Mouse (Mus musculus) limb, embryonic 10.5 days (tissue): ENCODE results near the gene a. TPM values are rescaled to one million over a fixed set of nuclear protein-coding genes. Genes with fewer than 3 reads are reported as not detected.
"Not testable (repeated sequence)": the region's sequence is repeated elsewhere in the genome, so short reads cannot be mapped to it uniquely, and the experiment has no call there.

ENCODE experiments used
- DNase-seq: peaks from one replicate; pipeline ENCODE4 v3.0.0-alpha.2; 2017; ENCODE audit warnings: low spot score
- H3K27ac ChIP-seq: fragments of 300-500 bp; sonication (generic); 2 replicates; pipeline ENCODE4 v1.5.1; 2016; ENCODE audit warnings: mild to moderate bottlenecking
- H3K27me3 ChIP-seq: fragments of 300-500 bp; sonication (generic); 2 replicates; pipeline ENCODE4 v1.6.1; 2016; ENCODE audit warnings: low read depth, mild to moderate bottlenecking; ENCODE audit not compliant: poor library complexity, severe bottlenecking
- H3K36me3 ChIP-seq: fragments of 300-500 bp; sonication (generic); 2 replicates; pipeline ENCODE4 v1.6.1; 2016; ENCODE audit warnings: mild to moderate bottlenecking, moderate library complexity
- H3K4me1 ChIP-seq: fragments of 300-500 bp; sonication (generic); 2 replicates; pipeline ENCODE4 v1.6.1; 2016
- H3K4me3 ChIP-seq: fragments of 300-500 bp; sonication (generic); 2 replicates; pipeline ENCODE4 v1.5.1; 2016; ENCODE audit warnings: mild to moderate bottlenecking, moderate library complexity
- H3K9me3 ChIP-seq: fragments of 300-500 bp; sonication (generic); replicated peaks from 2 replicates; pipeline ENCODE4 v1.6.1; 2016; ENCODE audit warnings: mild to moderate bottlenecking
- WGBS: fragments of 180-500 bp; shearing (Covaris S2); methylation state at CpG from one replicate; pipeline ENCODE4 v1.1.7; 2016; 5-methylcytosine and 5-hydroxymethylcytosine counted together
- polyA plus RNA-seq: library from polyadenylated mRNA; unstranded; fragments of >200 nt; fragmentation: Nextera tagmentation; extraction: Ambion mirVana; gene quantifications from 2 replicates; pipeline ENCODE4 v1.2.1, GENCODE M21; 2016

a gene
- polyA plus RNA-seq, 1 experiment from 2014 or later = 32.5 TPM

DNA sequence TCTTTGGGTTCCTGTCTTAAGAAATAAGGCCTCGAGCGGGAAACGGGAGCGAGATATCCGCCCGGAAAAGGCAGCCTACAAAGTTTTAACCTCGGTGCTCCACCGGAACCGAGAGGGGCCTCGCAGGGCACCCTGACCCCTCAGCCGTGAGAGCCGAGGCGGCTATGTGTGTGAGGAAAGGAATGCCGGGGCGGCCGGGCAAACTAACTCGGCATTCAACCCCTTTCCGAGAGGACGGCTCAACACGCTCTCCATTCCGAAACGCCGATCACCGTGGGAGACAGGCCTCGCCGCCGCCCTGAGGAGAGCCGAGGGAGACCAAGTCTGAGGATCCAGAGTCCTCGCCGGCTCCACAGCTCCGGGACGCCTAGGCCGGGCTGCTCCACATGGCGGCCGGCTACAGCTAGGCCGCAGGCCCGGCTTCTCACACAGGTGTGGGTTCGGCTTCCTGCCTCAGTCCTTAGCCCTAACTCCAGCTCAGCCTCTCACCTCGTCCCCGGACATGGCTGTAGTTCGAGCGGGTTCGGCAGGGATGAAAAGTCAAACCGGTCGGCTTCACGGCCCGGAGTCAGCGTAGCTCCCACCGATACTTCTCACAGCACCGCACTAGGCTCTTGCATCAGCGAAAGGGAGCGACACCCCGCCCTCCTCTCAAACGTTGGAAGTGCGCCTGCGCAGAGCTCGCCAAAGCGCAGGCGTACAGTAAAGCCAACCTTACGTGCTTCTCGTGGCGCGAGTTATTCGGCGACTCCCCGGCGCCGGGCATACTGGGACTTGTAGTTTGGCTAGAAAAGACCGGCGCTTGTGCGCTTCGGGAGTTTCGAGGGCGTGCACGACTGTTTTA is 101.2 kb downstream of the a start, which contains the start of gene Eif2s2:
Gene Eif2s2, minus strand, starts transcription at position 735 of the 844 bp plus-strand sequence.
- under 1% methylated on average over 75 of the region's 75 CpGs for WGBS
- peaks cover 22% of the 10 kb centered on the region for H3K36me3 ChIP-seq
- peak within 1 kb of the TSS; percentile 92 for H3K27ac ChIP-seq
- DNase-seq = peak; percentile 95
- H3K4me3 ChIP-seq = peak within 1 kb of the TSS; percentile 92
- H3K9me3 ChIP-seq = no peaks in the 10 kb centered on the region
- peaks cover 18% of the 10 kb centered on the region for H3K4me1 ChIP-seq
- H3K27me3 ChIP-seq = no peaks in the 10 kb centered on the region

DNA sequence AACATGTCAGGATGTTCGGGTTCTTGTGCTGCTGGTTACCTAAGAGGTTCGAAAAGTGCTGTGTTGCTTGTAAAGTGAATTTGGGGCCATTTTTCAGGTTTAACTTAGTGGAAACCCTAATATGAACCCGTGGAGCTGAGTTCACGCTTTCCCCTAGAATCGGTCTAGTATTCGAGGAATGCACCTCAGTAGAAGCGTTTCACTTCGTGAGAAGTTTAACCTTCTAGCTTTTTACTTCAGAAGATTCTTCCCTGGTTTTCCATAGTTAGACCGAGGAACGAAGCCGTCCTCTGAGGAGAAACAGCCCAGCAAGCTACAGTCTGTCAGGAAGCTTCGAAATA is 101.8 kb downstream of the a start:
- peak overlapping the region; percentile 92 for H3K27ac ChIP-seq
- no peaks in the 10 kb centered on the region for H3K27me3 ChIP-seq
- peaks cover 17% of the 10 kb centered on the region for H3K36me3 ChIP-seq
- WGBS = 14% methylated on average over 12 of the region's 12 CpGs
- no peak for DNase-seq
- peaks cover 18% of the 10 kb centered on the region for H3K4me1 ChIP-seq
- H3K9me3 ChIP-seq = no peaks in the 10 kb centered on the region
- H3K4me3 ChIP-seq = peak overlapping the region; percentile 92

DNA sequence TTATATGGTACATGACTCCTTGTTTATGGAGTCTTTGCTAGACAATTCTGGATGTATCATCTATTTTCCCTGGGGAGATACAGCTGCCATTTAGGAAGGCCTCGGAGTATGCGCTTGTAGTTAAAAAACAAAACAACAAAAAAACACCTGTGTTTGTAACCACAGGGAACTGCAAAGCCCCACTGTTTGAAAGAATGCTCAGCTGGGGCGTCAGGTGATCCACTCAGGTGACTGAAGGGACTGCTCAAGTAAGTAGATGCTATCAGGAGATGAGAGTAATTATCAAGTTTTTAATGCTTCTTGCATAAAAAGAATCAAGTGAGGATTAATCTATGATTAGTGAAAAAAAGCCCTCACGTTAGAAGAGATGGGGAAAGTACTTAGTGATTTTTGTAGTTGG is 102.3 kb downstream of the a start:
- no peaks in the 10 kb centered on the region for H3K9me3 ChIP-seq
- no peak for DNase-seq
- H3K27me3 ChIP-seq = no peaks in the 10 kb centered on the region
- H3K36me3 ChIP-seq = peaks cover 11% of the 10 kb centered on the region
- H3K4me3 ChIP-seq = peak overlapping the region; percentile 92
- peaks cover 18% of the 10 kb centered on the region for H3K4me1 ChIP-seq
- no peak overlapping the region for H3K27ac ChIP-seq
- WGBS = 67% methylated on average over 4 of the region's 4 CpGs

DNA sequence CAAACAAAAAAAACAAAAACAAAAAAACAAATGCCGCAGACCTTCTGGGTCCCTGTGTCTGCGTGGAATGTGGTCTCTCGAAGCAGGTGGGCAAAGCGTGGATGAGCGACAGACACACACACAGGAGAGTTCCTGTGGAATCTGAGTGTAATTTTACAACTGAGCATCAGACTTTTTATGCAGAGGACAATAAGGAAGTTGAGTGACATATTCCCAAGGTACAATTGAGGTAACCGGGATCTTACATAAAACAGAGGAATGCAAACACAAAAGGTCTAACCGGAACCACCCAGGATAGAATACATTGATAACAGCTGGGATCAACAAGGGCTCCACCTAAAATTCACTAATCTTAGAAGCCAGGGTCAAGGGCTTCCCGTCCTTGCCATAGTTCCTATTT is 107.8 kb downstream of the a start:
- not testable (repeated sequence) for H3K27ac ChIP-seq, DNase-seq, H3K4me3 ChIP-seq, H3K9me3 ChIP-seq, H3K4me1 ChIP-seq, H3K27me3 ChIP-seq, H3K36me3 ChIP-seq
- WGBS = 90% methylated on average over 8 of the region's 8 CpGs

DNA sequence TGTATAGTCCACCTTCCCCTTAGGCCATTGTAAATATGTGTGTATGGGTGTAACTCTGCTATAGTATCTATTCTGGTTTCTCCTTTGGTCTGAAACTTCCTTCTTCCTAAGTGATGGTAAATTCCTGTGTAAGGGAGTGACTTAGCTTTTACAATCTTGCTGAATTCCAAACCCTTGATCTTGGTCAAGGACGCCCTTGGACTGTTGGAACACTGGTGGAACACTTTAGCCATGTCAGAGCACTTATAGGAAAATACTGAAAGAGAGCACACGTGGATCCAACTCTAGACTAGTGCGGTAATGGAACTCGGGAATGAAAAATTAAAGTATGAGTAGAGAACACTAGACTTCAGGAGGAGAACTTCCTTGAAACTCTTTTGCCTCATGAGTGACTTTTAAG is 108.2 kb downstream of the a start:
- not testable (repeated sequence) for H3K9me3 ChIP-seq
- 88% methylated on average over 4 of the region's 4 CpGs for WGBS

DNA sequence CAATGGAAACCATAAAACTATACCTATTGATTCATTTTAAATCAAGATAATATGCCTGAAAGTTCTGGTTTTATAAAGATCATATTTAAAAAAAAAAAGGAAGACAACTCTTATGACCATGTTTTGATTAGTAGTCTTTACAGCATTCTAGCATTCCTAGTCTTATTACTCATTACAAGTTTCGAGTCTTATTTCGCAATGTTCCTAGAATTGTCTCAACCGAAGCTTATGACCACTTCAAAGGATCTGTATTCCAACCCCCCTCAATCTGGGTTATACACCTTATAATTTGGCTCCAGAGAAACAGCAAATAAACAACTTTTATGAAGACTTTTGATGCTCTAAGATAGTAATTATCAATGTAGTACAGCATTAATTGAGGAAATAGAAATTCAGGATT is 110.9 kb downstream of the a start:
- Histone ChIP-seq H3K9me3 (no peaks in the 10 kb centered on the region), H3K4me3 (no peak overlapping the region), H3K4me1 (peaks cover 14% of the 10 kb centered on the region), H3K27me3 (no peaks in the 10 kb centered on the region), H3K27ac (no peak overlapping the region), H3K36me3 (no peaks in the 10 kb centered on the region)
- 92% methylated on average over 3 of the region's 3 CpGs for WGBS
- no peak for DNase-seq

More for the DNA sequence above, 108.2 kb downstream of the a start:
- not testable (repeated sequence) for H3K27ac ChIP-seq, H3K36me3 ChIP-seq, H3K4me3 ChIP-seq, H3K27me3 ChIP-seq, DNase-seq, H3K4me1 ChIP-seq

DNA sequence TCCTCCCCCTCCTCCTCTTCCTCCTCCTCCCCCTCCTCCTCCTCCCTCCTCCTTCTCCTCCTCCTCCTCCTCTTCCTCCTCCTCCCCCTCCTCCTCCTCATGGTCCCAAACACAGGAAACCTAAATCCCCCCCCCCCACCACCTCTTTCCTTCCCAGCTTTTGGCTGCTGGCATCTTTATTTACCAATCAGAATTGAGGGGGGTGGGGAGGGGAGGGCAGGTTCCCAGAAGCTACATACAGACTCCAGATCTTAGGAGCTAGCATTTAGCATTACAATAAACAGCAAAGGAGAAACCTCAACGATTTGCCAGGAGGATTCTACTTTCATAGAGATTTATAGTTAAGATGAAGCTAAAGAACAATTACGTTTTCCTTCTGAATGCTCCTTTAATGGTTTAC is 114.6 kb downstream of the a start:
- Histone ChIP-seq H3K36me3 (no peaks in the 10 kb centered on the region), H3K4me3 (no peak overlapping the region), H3K9me3 (no peaks in the 10 kb centered on the region), H3K27me3 (no peaks in the 10 kb centered on the region), H3K27ac (no peak overlapping the region), H3K4me1 (peaks cover 14% of the 10 kb centered on the region)
- 53% methylated on average over 2 of the region's 2 CpGs for WGBS
- no peak for DNase-seq

DNA sequence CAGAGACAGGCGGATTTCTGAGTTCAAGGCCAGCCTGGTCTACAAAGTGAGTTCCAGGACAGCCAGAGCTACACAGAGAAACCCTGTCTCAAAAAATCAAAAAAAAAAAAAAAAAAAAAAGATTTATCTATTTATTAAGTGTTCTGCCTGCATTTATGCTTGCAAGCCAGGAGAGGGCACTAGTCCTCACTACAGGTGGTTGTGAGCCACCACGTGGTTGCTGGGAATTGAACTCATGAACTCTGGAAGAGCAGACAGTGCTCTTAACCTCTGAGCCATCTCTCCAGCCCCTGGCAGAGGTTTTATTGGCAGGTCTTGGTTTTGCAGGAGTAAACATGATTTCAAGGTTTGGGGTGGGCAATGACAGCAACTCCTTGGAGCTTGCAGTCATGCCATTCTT is 117.0 kb downstream of the a start:
- H3K27ac ChIP-seq, H3K4me3 ChIP-seq, DNase-seq, H3K27me3 ChIP-seq, H3K9me3 ChIP-seq, H3K36me3 ChIP-seq: not testable (repeated sequence)
- peaks cover 14% of the 10 kb centered on the region for H3K4me1 ChIP-seq
- WGBS = 50% methylated on average over 2 of the region's 2 CpGs

DNA sequence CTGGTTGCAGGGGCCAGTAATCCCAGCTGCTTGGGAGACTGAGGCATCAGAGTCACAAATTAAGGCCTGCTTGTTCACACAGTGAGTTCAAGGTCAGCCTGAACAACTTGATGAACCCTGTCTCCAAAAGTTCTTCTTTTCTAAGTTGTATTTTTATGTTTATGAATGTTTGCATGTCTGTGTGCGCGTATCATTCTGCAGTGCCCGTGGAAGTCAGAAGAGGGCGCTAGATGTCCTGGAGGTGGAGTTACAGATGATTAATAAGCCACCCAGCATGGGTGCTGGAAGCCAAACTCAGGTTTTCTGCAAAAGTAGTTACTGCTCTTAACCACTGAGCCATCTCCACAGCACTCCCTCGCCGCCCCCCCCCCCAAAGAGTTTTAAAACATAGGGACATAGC is 118.6 kb downstream of the a start:
- 78% methylated on average over 6 of the region's 6 CpGs for WGBS

DNA sequence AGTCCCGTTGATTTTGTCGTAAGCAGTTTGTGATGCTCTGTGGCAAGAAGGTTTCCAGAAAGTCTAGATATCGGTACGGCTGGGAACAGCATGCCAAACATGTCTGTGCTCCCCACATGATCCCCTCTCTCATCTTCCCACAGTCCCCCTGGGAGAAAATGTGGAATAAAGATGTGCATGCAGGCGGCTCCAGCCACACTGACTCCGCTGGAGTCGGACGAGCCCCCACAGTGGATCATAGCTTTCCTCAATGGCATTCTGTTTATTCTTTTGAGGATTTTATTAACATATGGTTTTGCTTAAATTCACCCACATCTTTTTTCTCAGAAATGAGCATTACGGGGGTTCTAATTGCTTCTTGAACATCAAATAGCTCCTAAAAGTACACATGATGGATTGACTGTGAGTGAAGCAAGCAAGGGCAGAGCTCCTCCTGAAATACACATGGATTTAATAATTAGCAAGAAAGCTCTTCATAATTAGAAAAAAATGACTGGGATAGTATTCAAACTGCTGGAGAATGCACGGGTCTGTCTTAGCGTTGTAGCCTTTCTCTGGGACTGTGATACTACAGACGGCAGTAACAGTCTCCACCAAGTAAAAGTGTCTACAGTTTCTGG is 124.8 kb downstream of the a start:
- DNase-seq = peak; percentile 58
- Histone ChIP-seq H3K4me1 (peaks cover 28% of the 10 kb centered on the region), H3K4me3 (0 out of 2 replicates have a peak overlapping the region, but pooled peaks have one; percentile 12), H3K9me3 (no peaks in the 10 kb centered on the region), H3K27me3 (no peaks in the 10 kb centered on the region), H3K27ac (peak overlapping the region; percentile 76), H3K36me3 (no peaks in the 10 kb centered on the region)
- WGBS = 29% methylated on average over 12 of the region's 12 CpGs

More for the DNA sequence above, 118.6 kb downstream of the a start:
- no peaks in the 10 kb centered on the region for H3K9me3 ChIP-seq
- no peaks in the 10 kb centered on the region for H3K27me3 ChIP-seq
- no peak overlapping the region for H3K4me3 ChIP-seq
- H3K27ac ChIP-seq = no peak overlapping the region
- DNase-seq = no peak
- peaks cover 14% of the 10 kb centered on the region for H3K4me1 ChIP-seq
- H3K36me3 ChIP-seq = no peaks in the 10 kb centered on the region

DNA sequence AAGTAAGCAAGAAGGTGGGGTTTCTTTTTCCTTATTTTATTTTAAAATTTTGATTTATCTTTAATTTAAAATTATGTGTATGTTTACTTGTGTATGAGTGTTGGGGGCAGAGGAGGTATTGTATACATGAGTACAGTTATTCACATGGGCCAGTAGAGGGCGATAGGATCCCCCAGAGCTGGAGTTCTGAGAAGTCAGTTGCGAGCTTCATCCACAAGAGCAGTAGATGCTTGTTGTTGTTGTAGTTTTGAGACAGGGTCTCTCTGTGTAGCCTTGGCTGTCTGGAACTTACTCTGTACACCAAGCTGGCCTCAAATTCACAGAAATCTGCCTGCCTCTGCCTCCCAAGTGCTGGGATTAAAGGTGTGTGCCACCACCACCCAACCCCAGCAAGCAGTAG is 125.3 kb downstream of the a start:
- Histone ChIP-seq H3K27me3 (no peaks in the 10 kb centered on the region), H3K36me3 (no peaks in the 10 kb centered on the region), H3K27ac (peak overlapping the region; percentile 76), H3K9me3 (no peaks in the 10 kb centered on the region), H3K4me3 (0 out of 2 replicates have a peak overlapping the region, but pooled peaks have one; percentile 12), H3K4me1 (peaks cover 29% of the 10 kb centered on the region)
- peak; percentile 62 for DNase-seq
- 17% methylated on average over 2 of the region's 2 CpGs for WGBS

DNA sequence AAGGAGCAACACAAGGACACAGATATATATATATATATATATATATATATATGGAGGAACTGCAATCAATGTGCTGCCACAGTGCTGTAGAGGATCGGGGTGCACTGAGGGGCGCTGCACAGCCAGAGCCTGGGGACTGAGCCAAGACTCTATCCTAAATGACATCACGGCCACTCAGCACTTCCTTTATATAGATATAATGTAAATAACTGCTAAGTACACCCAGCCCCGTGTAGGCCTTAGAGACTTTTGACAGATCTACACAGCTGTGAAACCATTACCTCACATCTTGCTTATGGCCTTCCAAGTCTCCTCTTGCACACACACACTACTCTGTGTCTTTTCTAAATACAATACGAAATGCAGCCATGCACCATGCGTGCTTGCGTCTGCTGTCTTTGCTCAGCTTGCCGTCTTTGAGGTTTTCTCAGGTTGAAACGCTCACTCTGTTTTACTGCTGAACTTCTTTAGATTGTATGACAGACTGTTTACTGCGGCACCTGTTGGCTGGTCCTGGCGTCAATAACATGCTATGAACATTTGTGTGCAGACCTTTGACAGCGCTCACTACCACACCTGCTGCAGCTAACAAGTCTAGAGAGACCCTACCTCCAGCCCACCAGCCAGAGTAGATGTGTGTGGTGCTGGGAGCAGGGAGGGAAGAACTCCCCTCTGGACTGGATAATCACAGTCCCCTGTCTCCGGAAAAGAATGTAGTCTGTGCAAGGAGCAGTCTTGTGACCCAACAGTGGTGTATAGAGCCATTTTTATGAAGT is 126.9 kb downstream of the a start:
- H3K9me3 ChIP-seq = no peaks in the 10 kb centered on the region
- no peak for DNase-seq
- no peaks in the 10 kb centered on the region for H3K27me3 ChIP-seq
- H3K4me1 ChIP-seq = peaks cover 32% of the 10 kb centered on the region
- WGBS = 80% methylated on average over 13 of the region's 13 CpGs
- no peak overlapping the region for H3K4me3 ChIP-seq
- peak overlapping the region; percentile 53; the same call in 1 of the 2 replicates for H3K27ac ChIP-seq
- no peaks in the 10 kb centered on the region for H3K36me3 ChIP-seq

DNA sequence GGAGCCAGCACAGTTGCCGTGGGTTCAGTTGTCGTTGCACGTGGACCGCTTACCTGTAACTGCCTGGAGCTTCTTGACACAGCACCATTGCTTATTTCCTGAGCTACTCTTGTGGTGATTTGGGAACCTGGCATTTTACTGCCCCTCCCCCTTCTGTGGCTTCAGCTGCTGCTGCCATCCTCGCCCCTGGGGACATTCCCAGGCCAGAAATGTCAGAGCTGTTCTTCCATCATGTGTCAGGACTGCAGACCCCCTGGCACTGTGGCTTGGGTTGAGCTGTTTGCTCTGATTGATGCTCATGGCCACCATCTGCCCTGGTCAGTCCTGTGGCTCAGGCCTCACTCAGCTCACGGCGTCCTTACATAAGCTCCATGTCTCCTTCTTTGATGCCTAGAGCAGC is 129.7 kb downstream of the a start:
- H3K36me3 ChIP-seq = no peaks in the 10 kb centered on the region
- no peaks in the 10 kb centered on the region for H3K27me3 ChIP-seq
- H3K4me3 ChIP-seq = no peak overlapping the region
- DNase-seq = no peak
- H3K27ac ChIP-seq = no peak overlapping the region
- 77% methylated on average over 7 of the region's 7 CpGs for WGBS
- peaks cover 41% of the 10 kb centered on the region for H3K4me1 ChIP-seq
- no peaks in the 10 kb centered on the region for H3K9me3 ChIP-seq
